Mouse (Mus musculus) olfactory bulb, adult 2 months (tissue): ENCODE data around the gene Gpr34.

Experiments used
- CTCF ChIP-seq: fragments of 200-500 bp; IDR thresholded peaks from 2 replicates; pipeline ENCODE4 v1.5.1; 2012; ENCODE audit warnings: low read depth, mild to moderate bottlenecking, low read length, moderate library complexity; ENCODE audit not compliant: insufficient read depth
- POLR2A ChIP-seq: fragments of 200-500 bp; IDR thresholded peaks from 2 replicates; pipeline ENCODE4 v1.6.1; 2012; ENCODE audit warnings: mild to moderate bottlenecking, low read depth, low read length, moderate library complexity; ENCODE audit not compliant: insufficient read depth

- TF ChIP-seq CTCF (no peak), POLR2A (no peak)
Observed at GRCm38 (mm10) chrX:13652291-13652690, 20.4 kb downstream of the Gpr34 start.
